Mouse (Mus musculus): ENCODE data around the gene Chd9. TPM values are rescaled to one million over a fixed set of nuclear protein-coding genes. Genes with fewer than 3 reads are reported as not detected.
A peak's percentile ranks its signal among the peaks of the same experiment; 100 is the strongest.

Gene Chd9
- polyA plus RNA-seq, 1 experiment: 0.03 TPM

DNA sequence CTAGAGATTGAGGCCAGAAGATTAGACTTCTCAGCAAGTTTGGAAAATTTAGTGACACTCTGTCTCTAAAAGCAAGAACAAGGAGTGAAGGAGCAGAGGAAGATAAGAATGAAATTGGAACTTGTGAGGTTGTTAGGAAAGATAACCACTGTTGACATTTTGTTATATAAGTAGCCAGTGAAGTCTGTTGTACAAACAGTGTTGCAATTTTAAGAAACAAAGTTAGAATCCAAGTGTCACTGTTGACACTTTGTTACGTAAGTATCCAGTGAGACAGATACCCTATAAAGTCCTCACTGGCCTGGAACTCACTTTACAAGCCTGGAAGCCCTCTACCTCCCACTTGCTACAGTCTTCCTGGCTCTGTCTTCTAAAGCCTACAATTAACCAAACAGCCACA, 111.7 kb downstream of the Chd9 start:
- Histone ChIP-seq H3K36me3 (ENCODE audit: control insufficient read depth) (peaks cover 5% of the 10 kb centered on the region), H3K27me3 (ENCODE audit: control insufficient read depth) (no peaks in the 10 kb centered on the region), H3K9me3 (ENCODE audit: control insufficient read depth, low read length) (no peaks in the 10 kb centered on the region), H3K4me3 (replicated peaks) (no peak overlapping the region), H3K4me1 (ENCODE audit: control insufficient read depth) (peaks cover 4% of the 10 kb centered on the region)
- TF ChIP-seq GATA1 (IDR thresholded peaks at IDR 0.05; ENCODE audit: low read length) (no peak), TAL1 (IDR thresholded peaks at IDR 0.05; ENCODE audit: low read length) (no peak)

DNA sequence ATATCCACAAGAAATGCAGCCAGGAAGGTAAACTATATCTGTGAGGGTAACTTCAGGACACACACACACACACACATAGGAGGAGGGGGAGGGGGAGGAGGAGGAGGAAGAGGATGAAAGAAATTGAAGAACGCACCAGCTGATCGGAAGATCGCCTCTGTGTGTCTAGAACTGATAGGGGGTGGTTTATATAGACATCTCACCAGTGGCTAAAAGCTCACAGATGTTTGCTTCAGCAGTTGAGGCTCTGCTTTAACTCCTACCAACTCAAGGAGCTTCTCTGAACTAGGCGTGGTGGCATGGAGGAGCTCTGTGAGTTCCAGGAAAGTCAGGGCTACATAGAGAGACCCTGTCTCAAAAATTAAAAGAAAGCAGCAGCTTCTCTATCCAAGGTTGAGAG, 115.6 kb downstream of the Chd9 start:
- peaks cover 4% of the 10 kb centered on the region for H3K4me1 ChIP-seq (ENCODE audit: control insufficient read depth)
- H3K4me3 ChIP-seq (replicated peaks): no peak overlapping the region
- H3K9me3 ChIP-seq (ENCODE audit: control insufficient read depth, low read length): no peaks in the 10 kb centered on the region
- no peaks in the 10 kb centered on the region for H3K36me3 ChIP-seq (ENCODE audit: control insufficient read depth)
- TF ChIP-seq TAL1 (IDR thresholded peaks at IDR 0.05; ENCODE audit: low read length): no peak
- TF ChIP-seq GATA1 (IDR thresholded peaks at IDR 0.05; ENCODE audit: low read length): no peak
- H3K27me3 ChIP-seq (ENCODE audit: control insufficient read depth): no peaks in the 10 kb centered on the region

DNA sequence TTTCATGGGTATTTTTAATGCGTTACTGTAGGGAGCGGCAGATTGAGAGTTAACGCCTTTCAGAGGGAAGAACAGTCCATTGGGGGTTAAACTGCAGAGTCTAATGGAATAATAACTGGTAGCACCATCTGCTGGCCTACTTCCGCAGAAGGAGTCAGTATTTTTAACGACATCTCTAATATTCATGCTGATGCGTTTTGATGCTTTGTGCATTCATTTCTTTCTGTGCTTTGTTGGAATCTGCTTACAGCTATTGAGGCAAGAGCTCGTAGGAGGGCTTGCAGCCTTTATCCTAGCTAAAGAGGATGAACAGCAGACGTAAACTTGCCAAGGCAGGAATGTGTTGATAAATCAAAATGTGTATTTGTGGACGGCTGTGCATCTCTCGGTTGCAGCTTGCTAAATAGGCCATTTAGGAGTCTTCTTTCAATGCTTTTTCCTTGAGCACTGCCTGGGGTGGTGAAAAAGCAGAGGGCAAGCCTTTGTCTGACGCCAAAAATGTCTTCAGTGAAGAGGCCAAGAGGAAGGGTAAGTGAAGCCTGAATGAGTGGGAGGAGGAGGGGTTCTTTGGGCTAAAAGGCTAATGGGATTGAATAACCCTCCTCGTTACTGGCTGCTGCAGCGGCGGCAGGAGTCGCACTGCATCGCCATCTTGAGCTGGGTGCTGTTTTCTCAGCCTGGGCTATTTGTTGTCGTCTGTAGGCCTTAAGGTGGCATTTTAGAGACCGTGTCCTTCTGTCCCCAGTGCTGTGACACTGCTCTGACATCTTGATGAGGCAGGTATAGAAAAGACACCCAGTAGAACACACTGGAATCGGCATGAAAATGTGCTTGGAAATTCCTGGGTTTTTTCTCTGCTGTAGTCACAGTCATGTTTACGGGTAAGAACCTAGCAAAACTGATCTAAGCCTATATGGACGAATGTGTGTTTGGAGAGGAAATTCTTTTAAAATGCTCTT, 126.9 kb downstream of the Chd9 start:
- H3K36me3 ChIP-seq (ENCODE audit: control insufficient read depth): no peaks in the 10 kb centered on the region
- H3K4me1 ChIP-seq (ENCODE audit: control insufficient read depth): peaks cover 17% of the 10 kb centered on the region
- peak overlapping the region; percentile 66 for H3K4me3 ChIP-seq (replicated peaks)
- TF ChIP-seq TAL1 (IDR thresholded peaks at IDR 0.05; ENCODE audit: low read length): no peak
- TF ChIP-seq GATA1 (IDR thresholded peaks at IDR 0.05; ENCODE audit: low read length): no peak
- no peaks in the 10 kb centered on the region for H3K27me3 ChIP-seq (ENCODE audit: control insufficient read depth)
- no peaks in the 10 kb centered on the region for H3K9me3 ChIP-seq (ENCODE audit: control insufficient read depth, low read length)

DNA sequence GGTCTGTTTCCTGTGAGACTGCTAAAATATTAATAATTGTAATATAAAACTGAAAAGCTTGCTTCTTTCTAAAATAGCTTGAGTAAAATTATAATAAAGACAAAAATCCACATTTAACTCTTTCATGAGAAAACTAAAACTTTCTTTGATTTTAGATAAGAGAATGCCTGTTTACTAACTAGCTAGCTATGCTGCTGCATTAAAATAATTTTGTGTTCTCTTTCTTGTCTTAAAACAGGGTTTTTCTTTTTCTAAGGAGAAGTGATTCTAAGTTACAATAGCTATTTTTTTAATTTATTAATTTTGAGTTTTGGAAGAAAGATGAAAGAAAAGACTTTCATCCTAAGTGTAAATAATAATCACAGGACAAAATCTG, 127.6 kb downstream of the Chd9 start:
- Histone ChIP-seq H3K4me3 (replicated peaks) (peak overlapping the region; percentile 66), H3K9me3 (ENCODE audit: control insufficient read depth, low read length) (no peaks in the 10 kb centered on the region), H3K4me1 (ENCODE audit: control insufficient read depth) (peaks cover 19% of the 10 kb centered on the region), H3K27me3 (ENCODE audit: control insufficient read depth) (no peaks in the 10 kb centered on the region), H3K36me3 (ENCODE audit: control insufficient read depth) (peaks cover 4% of the 10 kb centered on the region)
- TF ChIP-seq TAL1 (IDR thresholded peaks at IDR 0.05; ENCODE audit: low read length) (no peak), GATA1 (IDR thresholded peaks at IDR 0.05; ENCODE audit: low read length) (no peak)

DNA sequence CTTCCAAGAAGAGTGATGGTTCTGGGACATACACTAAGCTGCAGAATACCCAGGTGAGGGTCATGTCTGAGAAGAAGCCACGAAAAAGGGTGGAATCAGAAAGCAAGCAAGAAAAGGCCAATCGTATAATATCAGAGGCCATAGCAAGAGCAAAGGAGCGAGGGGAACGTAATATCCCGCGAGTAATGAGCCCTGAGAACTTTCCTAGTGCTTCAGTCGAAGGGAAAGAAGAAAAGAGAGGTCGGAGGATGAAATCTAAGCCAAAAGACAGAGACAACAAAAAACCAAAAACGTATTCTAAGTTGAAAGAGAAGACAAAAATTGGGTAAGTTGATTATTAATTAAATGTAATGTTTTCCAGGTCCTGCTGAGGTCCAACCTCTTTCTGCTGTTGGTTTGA, 128.2 kb downstream of the Chd9 start:
- no peaks in the 10 kb centered on the region for H3K9me3 ChIP-seq (ENCODE audit: control insufficient read depth, low read length)
- no peaks in the 10 kb centered on the region for H3K27me3 ChIP-seq (ENCODE audit: control insufficient read depth)
- TF ChIP-seq TAL1 (IDR thresholded peaks at IDR 0.05; ENCODE audit: low read length) (no peak), GATA1 (IDR thresholded peaks at IDR 0.05; ENCODE audit: low read length) (no peak)
- H3K4me3 ChIP-seq (replicated peaks): peak overlapping the region; percentile 66
- peaks cover 4% of the 10 kb centered on the region for H3K36me3 ChIP-seq (ENCODE audit: control insufficient read depth)
- peaks cover 19% of the 10 kb centered on the region for H3K4me1 ChIP-seq (ENCODE audit: control insufficient read depth)

DNA sequence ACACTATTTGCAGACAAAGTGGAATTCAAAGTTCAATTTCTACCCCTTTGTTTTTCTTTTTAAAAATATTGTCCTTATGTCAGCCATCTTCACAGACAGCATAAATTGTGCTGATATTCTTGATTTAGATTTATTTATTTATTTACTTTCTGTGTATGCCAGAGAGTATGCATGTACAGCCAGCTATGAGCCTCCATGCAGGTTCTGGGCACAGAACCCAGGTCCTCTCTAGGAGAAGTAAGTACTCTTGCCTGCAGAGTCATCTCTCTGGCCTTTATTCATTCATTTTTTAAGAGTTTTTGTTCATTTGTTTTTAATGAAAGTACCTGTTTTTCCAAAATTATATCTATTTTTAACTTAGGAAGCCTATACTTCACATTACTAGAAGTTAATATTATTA, 129.6 kb downstream of the Chd9 start:
- H3K27me3 ChIP-seq (ENCODE audit: control insufficient read depth): no peaks in the 10 kb centered on the region
- H3K4me1 ChIP-seq (ENCODE audit: control insufficient read depth): peaks cover 19% of the 10 kb centered on the region
- H3K4me3 ChIP-seq (replicated peaks): no peak overlapping the region
- H3K9me3 ChIP-seq (ENCODE audit: control insufficient read depth, low read length): no peaks in the 10 kb centered on the region
- no peak for TF ChIP-seq TAL1 (IDR thresholded peaks at IDR 0.05; ENCODE audit: low read length)
- TF ChIP-seq GATA1 (IDR thresholded peaks at IDR 0.05; ENCODE audit: low read length): no peak
- peaks cover 4% of the 10 kb centered on the region for H3K36me3 ChIP-seq (ENCODE audit: control insufficient read depth)

DNA sequence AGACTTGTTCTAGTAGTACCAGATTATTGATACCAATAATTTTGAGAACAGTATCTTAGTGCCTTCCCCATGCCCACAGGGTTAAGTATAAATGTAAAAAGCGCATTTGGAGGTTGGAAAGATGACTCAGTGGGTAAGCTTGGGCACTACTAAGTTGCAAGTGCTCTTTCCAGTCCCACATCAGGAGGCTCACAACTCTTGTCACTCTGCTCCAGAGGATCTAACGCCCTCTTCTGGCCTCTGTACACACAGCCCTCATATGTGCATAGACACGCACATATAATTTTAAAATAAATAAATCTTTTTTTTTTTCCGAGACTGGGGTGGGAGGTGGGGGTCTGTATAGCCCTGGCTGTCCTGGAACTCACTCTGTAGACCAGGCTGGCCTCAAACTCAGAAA, 131.6 kb downstream of the Chd9 start:
- H3K27me3 ChIP-seq (ENCODE audit: control insufficient read depth): no peaks in the 10 kb centered on the region
- no peaks in the 10 kb centered on the region for H3K9me3 ChIP-seq (ENCODE audit: control insufficient read depth, low read length)
- H3K4me3 ChIP-seq (replicated peaks): no peak overlapping the region
- TF ChIP-seq TAL1 (IDR thresholded peaks at IDR 0.05; ENCODE audit: low read length) (no peak), GATA1 (IDR thresholded peaks at IDR 0.05; ENCODE audit: low read length) (no peak)
- H3K36me3 ChIP-seq (ENCODE audit: control insufficient read depth): peaks cover 4% of the 10 kb centered on the region
- peaks cover 14% of the 10 kb centered on the region for H3K4me1 ChIP-seq (ENCODE audit: control insufficient read depth)

DNA sequence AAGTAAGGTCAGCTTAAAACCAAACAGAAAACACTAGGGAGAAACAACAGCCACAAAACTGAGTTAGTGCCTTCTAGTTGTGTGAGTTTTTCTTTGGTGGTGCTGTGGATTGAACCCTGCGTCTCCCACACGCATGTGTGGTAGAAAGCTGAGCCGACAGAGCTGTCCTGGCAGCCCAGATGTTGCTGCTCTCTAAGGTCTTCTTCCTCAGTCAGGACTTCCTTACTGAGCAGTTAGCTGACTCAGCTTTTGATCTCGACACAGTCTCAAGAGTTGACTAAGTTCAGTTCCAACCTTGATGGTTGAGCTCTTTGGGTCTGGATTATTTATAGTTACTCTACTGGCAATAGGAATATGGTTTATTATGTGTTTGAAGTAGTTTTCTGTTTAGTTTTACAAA, 133.5 kb downstream of the Chd9 start:
- Histone ChIP-seq H3K36me3 (ENCODE audit: control insufficient read depth) (peaks cover 4% of the 10 kb centered on the region), H3K27me3 (ENCODE audit: control insufficient read depth) (no peaks in the 10 kb centered on the region), H3K4me1 (ENCODE audit: control insufficient read depth) (peaks cover 2% of the 10 kb centered on the region), H3K9me3 (ENCODE audit: control insufficient read depth, low read length) (no peaks in the 10 kb centered on the region), H3K4me3 (replicated peaks) (no peak overlapping the region)
- TF ChIP-seq TAL1 (IDR thresholded peaks at IDR 0.05; ENCODE audit: low read length): no peak
- TF ChIP-seq GATA1 (IDR thresholded peaks at IDR 0.05; ENCODE audit: low read length): no peak

DNA sequence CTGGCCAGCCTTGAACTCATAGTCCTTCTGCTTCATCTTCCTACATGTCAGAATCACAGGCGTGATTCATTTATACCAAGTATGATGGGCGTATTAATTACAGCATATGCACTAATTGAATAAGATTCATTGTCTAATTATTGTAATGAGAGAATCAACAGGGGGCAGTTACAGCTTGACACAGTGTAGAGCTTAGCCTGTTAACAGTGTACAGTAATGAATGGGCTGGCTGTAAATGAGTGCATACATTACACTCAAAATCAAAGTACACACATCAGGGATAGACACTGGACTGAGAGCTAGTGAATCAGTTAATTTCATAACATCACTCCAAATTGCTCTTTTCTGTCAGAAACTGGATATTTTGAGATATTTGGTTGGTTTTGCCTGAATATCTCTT, 135.9 kb downstream of the Chd9 start:
- Histone ChIP-seq H3K9me3 (ENCODE audit: control insufficient read depth, low read length) (no peaks in the 10 kb centered on the region), H3K27me3 (ENCODE audit: control insufficient read depth) (no peaks in the 10 kb centered on the region), H3K36me3 (ENCODE audit: control insufficient read depth) (peaks cover 7% of the 10 kb centered on the region), H3K4me1 (ENCODE audit: control insufficient read depth) (peaks cover 2% of the 10 kb centered on the region), H3K4me3 (replicated peaks) (no peak overlapping the region)
- no peak for TF ChIP-seq TAL1 (IDR thresholded peaks at IDR 0.05; ENCODE audit: low read length)

All from erythroblast, embryonic 14.5 days (primary cell).